Mouse (Mus musculus): ENCODE data around the gene Pdss2. TPM values are rescaled to one million over a fixed set of nuclear protein-coding genes. Genes with fewer than 3 reads are reported as not detected.

Gene Pdss2
- total RNA-seq, 2 experiments from 2014 or later = 16.1 to 19.5 TPM

- DNase-seq = no peak
Observed at GRCm38 (mm10) chr10:43312211-43312610, 90.9 kb downstream of the Pdss2 start.

GRCm38 (mm10) chr10:43312658-43313417 lies 91.6 kb downstream of the Pdss2 start:
- no peak for DNase-seq

- DNase-seq = no peak
Observed at GRCm38 (mm10) chr10:43315228-43315627, 93.9 kb downstream of the Pdss2 start.

- DNase-seq = no peak
Observed at GRCm38 (mm10) chr10:43317327-43317951, 96.2 kb downstream of the Pdss2 start.

GRCm38 (mm10) chr10:43321019-43321418 lies 99.7 kb downstream of the Pdss2 start:
- DNase-seq = no peak

GRCm38 (mm10) chr10:43322446-43323178 lies 101.3 kb downstream of the Pdss2 start:
- DNase-seq = no peak

- no peak for DNase-seq
Observed at GRCm38 (mm10) chr10:43323386-43323785, 102.1 kb downstream of the Pdss2 start.

GRCm38 (mm10) chr10:43329813-43330212 lies 108.5 kb downstream of the Pdss2 start:
- no peak for DNase-seq

GRCm38 (mm10) chr10:43330691-43331090 lies 109.4 kb downstream of the Pdss2 start:
- DNase-seq = no peak

GRCm38 (mm10) chr10:43331931-43332701 lies 110.8 kb downstream of the Pdss2 start:
- DNase-seq = no peak

- no peak for DNase-seq
Observed at GRCm38 (mm10) chr10:43335874-43336273, 114.6 kb downstream of the Pdss2 start.

- no peak for DNase-seq
Observed at GRCm38 (mm10) chr10:43337110-43337509, 115.8 kb downstream of the Pdss2 start.

GRCm38 (mm10) chr10:43339811-43340210 lies 118.5 kb downstream of the Pdss2 start:
- no peak for DNase-seq

GRCm38 (mm10) chr10:43349718-43350117 lies 128.4 kb downstream of the Pdss2 start:
- DNase-seq = no peak

GRCm38 (mm10) chr10:43357884-43358283 lies 136.6 kb downstream of the Pdss2 start:
- DNase-seq = no peak

- DNase-seq = no peak
Observed at GRCm38 (mm10) chr10:43362947-43363346, 141.7 kb downstream of the Pdss2 start.

- peak; percentile 36 for DNase-seq
Observed at GRCm38 (mm10) chr10:43363431-43363851, 142.2 kb downstream of the Pdss2 start.

- DNase-seq = no peak
Observed at GRCm38 (mm10) chr10:43365909-43366308, 144.6 kb downstream of the Pdss2 start.

- DNase-seq = no peak
Observed at GRCm38 (mm10) chr10:43368611-43369010, 147.3 kb downstream of the Pdss2 start.

GRCm38 (mm10) chr10:43372315-43372714 lies 151.0 kb downstream of the Pdss2 start:
- DNase-seq = peak; percentile 68

- no peak for DNase-seq
Observed at GRCm38 (mm10) chr10:43373035-43373434, 151.7 kb downstream of the Pdss2 start.

GRCm38 (mm10) chr10:43373666-43374065 lies 152.4 kb downstream of the Pdss2 start:
- no peak for DNase-seq

Data from adrenal gland, postnatal 10 days (tissue).